Mouse (Mus musculus) frontal cortex, adult (tissue): ENCODE data around the gene Tnpo1.

Experiments used
- ATAC-seq: cut with Nextera tagmentation; 2 replicates; pipeline ENCODE4 v1.9.2; 2017; ENCODE audit warnings: mild to moderate bottlenecking, moderate library complexity, mixed read lengths; ENCODE audit not compliant: low TSS enrichment

The Tnpo1 gene

DNA sequence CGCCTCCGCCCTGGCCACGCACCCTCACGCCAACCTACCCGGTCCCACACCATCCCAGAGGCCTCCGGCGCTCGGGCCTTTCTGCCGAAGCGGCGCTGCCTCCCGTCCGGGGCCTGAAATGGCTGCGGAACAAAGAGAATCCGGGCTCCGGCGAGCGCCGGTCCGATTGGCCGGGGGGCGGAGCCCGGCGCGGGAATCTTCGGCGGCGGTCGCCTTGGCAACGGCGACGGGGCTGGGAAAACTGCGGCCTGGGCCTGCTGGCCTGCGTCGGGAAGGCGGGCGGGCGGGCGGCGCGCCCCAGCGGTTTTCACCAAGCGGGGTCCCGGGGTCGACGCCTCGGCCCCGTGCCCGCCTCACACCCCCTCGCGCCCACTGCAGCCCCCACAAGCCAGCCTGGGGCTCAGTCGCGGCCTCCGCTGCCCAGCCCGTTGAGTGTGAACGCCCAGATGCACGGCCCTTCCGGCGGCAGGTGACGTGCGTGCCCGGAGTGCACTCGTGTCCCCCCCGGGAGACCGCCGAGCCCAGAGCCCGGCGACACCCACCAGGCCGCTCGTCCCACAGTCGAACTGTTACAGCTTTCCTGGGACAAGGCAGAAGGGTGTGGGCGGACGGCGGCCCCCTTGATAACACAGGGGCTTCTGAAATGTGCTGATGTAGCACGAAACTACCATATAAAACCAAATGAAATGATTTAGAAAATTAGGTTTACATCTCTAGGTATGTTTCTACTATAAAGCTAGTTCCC, at the start of gene Tnpo1:
Gene Tnpo1 (minus strand): TSS at position 172 of the 745 bp plus-strand sequence.
- ATAC-seq = peak; percentile 94

DNA sequence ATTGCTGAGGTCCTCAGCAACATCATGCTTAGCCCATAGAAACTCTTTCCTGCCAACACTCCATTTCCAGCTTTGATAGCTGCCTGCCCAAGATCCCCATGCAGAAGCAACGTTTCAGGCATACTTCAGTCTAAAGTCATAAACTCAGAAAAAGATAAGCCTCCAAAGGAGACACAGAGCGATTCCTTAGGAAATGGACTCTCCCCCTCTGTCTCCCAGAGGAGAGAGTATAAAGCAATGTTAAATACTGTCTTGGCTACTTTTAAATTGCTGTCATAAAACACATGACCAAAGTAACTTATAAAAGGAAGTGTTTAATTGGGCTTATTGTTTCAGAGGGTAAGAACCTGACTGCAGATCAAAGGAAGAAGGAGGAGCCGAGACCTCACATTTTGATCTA, 45.9 kb upstream of the Tnpo1 start:
- ATAC-seq = no peak

DNA sequence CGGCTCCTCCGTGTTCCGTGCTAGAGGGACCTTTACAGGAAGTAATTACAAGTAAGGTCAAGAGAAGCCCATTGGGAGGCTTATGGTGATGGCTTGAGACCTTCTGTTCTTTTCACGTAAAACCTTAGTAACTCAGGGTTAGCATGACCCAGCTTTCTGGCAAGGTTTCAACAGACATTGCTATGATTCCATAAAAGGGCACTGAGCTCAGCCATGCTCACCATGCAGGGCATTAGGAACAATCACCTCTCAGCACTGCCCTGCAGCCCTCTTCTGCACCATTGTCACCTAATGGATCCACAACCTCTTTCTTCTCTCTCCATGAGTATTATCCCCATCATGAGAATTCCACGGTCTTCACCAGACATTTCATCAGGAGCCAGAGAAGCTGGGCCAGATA, 45.5 kb upstream of the Tnpo1 start:
- ATAC-seq = no peak

DNA sequence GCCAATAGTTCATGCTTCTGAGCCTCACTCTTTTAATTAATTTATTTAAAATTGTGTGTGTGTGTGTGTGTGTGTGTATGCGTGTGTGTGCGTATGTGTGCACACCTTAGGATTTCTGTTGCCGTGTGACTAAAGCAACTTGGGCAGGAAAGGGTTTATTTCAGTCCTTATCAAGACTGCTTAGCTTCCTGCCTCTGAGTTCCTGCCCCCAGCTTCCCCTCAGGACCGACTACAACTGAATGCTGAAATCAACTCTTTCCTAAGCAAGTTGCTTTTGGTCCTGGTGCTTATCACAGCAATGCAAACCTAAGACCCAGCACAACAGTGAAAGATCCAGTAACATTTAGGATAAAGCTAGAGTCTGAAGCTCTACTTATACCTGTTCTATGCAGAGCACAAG, 42.3 kb upstream of the Tnpo1 start:
- ATAC-seq = no peak

DNA sequence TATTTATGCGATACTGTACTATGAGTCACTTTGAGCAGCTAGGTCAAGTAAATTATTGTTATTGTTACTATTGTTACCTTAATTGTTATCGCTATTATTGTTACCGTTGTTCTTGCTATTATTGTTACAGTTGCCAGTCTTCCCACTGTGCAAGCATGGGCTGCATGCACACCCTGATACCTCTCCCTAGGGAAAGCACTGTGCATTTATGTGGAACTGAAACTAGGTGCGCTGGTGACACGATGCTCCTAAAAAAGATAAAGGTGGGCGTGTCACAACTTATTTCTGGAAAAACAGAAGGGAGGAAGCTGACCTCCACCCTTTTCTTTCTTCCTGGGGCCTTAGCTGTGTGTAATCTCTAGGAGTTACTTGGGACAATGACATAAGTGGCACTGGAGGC, 41.8 kb upstream of the Tnpo1 start:
- no peak for ATAC-seq

DNA sequence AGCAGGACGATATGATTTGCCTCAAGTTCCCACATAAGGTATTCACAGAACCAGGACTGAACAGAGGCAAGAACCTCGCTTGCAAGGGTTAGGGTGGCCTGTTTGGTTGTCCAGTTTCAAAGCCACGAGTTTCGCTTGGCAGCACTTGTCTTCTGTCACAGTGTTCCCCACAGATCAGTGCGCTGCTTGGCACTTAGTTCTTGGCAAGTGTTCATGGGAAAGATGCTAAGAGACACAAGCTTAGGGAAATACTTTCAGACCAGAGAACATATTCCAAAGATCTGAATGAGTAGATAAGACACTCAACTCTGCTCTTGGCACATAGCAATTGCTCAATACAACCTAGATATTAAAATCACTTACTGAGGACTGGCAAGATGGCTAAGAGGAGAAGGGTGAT, 40.4 kb upstream of the Tnpo1 start:
- no peak for ATAC-seq

DNA sequence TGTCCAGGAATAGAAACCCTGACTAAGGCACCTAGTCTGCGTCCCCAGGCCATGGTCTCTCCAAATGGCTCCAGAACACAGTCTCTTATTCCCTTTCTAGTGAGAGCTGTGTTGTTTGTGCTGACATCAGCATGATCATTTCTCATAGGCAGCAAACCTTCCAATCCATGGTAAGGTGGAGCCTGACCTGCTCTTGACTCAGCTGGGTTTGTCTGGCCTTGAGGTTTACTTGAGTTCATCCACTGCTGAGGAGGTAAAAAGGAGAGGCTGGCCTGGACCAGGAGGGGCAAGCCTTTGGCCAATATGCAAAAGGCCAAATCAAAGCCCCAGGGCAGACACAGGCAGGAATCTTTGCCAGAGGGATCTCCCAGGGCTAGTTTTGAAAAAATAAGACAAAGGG, 37.4 kb upstream of the Tnpo1 start:
- ATAC-seq = no peak

DNA sequence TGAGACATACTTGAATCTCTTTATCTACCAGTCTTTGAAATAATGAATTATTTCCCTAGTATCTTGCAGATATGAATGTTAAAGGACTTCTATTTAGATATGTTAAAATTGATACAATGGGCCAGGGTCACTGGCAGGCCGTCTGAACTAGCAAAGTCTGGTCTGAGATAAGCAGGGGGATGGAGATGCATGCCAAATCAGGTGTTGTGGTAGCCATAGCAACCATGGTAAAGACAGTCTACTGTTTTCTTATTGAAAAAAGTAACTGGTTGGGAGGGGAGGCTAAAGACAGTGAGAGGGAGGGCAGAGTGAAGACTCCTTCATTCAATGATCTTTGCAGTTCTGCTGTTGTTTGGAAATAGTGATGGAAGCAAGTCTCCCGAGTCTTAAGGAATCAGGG, 32.0 kb upstream of the Tnpo1 start:
- no peak for ATAC-seq

DNA sequence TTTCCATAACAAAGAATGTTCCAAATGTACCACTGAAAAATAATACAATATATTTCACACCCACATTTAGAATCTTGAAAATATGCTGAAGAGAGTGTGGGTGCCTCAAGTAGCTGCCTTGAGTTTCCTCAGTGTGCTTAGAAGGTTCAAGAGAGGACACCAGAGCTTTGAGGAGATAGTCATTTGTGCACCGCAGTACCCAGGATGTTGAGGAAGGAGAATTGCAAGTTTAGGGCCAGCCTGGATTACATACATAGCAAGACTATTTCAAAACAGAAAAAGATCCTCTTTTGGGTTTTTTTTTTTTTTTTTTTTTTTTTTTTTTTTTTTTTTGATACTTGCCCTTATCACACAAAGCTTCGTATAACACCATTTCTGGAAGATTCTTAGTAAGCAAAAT, 30.0 kb upstream of the Tnpo1 start:
- no peak for ATAC-seq

DNA sequence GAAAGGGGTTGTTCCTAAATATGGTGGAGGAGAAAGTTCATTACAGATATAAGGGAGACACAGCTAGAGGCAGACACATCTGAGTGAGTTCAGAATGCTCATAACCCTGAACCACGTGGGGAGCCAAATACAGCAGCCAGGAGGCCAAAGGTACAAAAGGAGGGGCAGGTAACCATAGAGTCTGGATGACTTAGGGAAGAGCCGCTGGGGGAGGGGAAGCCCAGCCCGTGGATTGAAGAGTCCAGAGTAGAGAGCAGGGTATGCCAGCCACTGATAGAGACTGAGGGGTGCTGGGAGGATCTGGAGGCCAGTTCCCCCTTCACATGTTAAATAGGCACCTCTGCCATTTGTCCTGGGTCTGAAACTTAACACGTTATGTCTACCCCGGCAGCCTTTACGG, 29.5 kb upstream of the Tnpo1 start:
- ATAC-seq = no peak

DNA sequence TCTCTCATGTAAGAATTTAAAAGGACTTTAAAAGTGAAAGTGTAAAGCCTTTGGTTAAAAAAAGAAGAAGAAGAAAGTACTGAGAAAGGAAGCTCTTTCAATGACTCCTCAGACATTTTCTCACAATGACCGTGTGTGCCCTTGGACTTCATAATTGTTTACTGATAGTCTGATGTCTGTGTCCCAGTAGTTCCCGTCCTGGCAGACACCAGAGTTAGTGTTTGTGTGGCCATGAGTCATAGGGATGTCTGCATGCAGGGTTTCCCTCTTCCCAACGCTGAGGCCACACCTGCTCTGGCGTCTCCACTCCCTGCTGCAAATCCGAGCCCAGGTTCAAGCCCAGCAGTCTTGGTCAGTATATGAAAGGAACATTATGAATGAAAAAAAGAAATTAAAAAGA, 29.0 kb upstream of the Tnpo1 start:
- ATAC-seq = no peak

DNA sequence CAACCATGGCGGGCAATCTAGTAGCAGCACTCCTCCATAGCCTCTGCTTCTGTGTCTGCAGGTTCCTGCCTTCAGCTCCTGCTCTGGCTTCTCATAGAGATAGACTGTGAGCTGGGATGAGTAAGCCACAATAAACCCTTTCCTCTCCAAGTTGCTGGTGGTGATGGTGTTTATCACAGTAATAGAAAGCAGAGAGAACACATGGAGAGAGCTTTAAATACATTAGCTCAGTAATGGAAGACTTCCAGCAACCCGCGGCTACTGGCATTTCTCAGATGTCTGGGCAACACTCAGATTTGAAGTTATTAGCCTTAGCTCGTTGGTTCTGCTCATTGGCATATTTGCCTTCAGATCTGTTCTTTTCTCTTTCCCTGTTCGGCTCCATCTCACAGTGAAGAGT, 27.6 kb upstream of the Tnpo1 start:
- peak; percentile 90 for ATAC-seq

DNA sequence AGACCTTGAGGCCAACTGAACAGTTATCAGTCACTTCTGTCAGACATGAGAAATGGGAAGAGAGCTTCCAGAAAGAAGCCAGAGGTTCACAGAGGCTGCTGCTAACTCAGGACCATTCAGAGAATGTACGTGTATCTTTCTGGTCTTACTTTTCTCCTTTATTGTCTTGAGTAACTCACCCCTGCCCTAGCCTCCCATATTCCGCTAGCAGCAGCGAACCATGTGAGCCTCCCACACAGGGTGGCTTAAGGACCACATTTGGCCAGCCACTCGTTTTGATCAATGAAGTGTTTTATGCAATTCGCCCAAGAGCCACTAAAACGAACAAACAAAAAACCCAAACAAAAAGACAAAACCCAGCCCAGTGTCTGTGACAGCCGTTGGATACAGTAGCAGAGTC, 25.8 kb upstream of the Tnpo1 start:
- ATAC-seq = no peak

DNA sequence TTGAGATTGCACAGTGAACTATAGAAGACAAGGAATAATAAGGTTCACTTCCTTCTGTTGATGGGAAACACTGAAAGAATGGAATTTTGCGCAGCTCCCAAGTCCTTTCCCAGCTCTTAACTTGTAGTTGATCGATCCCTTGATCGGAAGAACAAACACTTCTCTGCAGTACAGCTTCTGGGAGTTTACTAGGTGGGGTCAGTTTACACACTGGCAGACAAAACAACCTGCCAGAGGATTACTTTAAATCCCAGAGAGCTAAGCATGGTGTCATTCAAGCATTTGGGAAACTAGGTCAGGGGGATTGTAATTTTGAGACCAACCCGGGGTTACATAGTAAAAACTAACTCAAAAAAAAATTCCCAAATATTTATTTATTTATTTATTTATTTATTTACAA, 22.0 kb upstream of the Tnpo1 start:
- ATAC-seq = no peak

DNA sequence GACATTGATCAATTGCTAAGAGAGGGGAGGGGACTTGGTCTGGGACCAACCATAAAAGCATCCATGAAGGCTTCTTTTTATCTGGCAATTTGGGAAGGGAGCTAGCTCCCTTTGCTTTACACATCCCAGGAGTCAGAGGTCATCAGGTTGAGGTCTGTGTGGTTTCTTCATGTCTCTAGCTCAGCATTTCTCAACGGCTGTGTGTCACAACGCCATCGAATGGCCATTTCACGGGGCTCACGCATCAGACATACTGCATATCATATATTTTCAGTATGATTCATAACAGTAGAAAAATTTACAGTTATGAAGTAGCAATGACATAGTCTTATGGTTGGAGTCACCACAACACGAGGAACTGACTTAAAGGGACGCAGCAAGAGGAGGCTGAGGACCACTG, 20.2 kb upstream of the Tnpo1 start:
- no peak for ATAC-seq

DNA sequence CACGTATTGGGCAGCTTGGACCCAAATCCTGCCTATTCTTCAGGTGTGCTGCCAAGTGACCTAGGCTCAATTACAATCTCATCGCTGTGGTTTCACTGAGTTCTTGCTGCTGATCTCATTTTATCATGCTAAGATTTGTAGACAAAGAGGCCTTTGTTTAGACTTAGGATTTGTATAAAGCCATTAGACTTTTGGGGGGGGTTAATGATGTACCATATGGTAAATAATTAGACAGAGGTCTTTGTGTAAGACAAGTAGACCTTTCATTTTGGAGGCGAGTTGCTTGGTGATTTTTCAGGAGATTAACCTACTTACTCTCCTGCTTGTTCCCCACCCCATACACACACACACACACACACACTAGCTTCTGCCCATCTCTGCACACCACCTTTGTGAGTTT, 19.7 kb upstream of the Tnpo1 start:
- ATAC-seq = no peak

DNA sequence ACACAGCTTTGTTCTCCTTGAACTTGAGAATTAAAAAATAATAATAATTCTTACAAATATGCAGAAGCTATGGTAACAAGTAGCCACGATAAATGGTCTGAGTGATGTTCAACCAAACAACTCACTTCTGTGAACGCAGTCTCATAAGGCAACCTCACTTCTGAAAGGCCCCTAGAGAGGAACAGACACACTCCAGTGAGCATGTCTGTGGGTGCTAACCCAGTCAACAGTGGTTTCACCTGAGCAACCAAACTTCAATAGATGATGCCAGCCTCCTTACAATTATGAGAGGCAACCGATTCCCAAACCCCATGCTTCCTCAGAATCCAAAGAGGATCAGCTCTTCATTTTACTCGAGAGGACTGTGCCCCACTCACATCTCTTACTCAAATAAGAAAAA, 19.2 kb upstream of the Tnpo1 start:
- no peak for ATAC-seq

DNA sequence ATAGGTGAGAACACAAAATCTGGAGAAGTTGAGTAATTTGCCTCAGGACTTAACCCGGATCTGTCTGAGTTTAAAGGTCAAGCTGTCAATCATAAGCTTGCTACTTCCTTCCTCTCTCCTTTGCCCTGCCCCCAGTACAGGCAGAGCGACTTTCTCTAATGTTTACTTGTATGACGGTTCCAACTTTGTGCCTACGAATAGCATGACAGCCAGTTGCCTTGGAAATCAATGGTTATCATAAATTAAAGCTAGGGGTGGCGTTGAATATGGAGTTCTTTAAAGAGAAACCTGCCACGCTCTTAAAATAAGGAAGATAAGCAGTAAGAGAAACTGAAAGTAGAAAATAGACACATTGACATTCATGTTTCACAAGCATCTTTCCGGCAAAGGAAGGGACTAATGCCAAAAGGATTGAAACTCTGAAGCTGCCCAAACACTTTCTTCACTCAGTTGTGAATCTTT, 18.5 kb upstream of the Tnpo1 start:
- peak; percentile 55; the same call in 1 of the 2 replicates for ATAC-seq

DNA sequence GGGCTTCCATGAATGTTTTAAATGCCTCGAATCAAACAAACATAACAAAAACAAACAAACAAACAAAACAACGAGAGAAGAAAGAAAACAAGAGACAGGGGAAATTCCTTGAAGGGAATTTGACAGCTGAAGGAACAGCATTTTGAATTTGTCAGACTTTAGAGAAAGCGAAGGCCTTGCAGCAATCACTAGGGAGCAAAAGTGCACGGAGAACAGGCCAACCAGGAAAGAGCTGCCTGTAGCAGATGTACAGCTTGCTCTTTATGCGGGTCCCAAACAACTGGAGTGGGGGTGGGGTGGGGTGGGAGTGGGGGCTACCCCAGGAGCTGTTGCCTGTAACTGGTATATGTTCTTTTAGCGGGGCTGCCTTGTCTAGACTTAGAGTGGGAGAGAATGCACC, 16.2 kb upstream of the Tnpo1 start:
- ATAC-seq = no peak

DNA sequence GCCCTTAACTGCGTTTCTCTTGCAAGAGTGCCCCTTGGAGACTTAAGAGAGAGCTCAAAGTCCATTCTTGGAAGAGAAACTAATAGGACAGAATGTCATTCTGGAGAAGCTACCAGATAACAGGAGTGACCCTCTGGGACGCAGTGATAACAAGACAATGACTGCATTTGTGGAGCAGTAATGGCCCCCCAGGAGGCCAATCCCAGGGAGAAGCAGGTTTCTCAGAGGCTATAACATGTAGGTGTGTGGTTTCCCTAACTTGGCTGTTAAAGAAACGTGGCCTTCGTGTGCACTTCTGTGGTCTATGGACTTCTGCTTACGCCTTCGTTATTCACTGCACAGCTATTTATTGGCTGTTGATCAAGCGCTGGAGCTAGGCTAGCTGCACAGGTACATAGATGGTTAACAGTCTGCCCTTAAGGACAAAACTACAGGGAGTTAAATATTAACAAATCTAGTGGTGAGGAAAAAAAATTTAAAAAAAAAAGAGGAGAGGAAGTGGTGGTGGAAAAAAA, 15.7 kb upstream of the Tnpo1 start:
- no peak for ATAC-seq

DNA sequence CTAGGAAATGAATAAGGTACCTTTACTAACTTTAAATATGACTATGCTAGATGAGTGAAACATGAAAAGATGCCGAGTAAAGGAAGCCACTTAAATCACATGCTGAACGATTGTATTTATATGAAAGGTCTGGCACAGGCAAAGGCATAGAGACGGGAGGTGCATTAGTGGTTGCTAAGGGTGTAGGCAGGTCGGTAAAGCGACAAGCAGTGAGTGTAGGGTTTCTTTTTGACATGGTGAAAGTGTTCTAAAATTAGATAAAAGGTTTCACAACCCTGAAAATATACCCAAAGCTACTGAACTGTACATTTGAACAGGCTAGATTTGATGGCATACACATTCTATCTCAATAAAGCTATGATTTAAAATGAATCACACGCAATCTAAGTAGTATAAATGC, 10.9 kb upstream of the Tnpo1 start:
- ATAC-seq = no peak

DNA sequence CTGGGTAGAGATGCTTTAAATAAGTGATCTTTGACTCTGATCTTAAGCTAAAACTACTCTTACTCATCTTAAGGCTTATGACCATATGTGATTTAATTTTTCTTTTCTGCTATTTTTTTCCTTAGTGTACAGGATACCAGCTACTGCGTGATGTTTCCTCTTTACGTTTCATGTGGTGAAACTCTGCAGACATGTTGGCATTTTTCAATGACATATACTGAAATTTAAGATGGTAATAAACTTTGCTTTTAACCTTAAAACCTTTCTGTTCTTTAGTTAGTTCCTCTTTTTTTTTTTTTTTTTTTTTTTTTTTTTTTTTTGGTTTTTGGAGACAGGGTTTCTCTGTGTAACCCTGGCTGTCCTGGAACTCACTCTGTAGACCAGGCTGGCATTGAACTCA, 2.7 kb upstream of the Tnpo1 start:
- ATAC-seq = no peak

DNA sequence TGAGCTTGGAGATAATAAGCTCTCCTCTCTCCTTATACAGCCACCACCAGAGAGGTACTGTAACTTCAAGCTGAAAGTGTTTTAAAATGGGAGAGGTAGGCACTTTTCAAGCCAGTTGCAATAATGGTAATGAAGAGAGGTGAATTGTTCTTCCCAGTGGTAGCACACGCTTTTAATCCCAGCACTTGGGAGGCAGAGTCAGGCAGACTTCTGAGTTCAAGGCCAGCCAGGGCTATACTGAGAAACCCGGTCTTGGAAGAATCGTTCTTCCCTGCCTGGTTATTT, 716 bp upstream of the Tnpo1 start:
- ATAC-seq = peak; percentile 8; the same call in 1 of the 2 replicates

DNA sequence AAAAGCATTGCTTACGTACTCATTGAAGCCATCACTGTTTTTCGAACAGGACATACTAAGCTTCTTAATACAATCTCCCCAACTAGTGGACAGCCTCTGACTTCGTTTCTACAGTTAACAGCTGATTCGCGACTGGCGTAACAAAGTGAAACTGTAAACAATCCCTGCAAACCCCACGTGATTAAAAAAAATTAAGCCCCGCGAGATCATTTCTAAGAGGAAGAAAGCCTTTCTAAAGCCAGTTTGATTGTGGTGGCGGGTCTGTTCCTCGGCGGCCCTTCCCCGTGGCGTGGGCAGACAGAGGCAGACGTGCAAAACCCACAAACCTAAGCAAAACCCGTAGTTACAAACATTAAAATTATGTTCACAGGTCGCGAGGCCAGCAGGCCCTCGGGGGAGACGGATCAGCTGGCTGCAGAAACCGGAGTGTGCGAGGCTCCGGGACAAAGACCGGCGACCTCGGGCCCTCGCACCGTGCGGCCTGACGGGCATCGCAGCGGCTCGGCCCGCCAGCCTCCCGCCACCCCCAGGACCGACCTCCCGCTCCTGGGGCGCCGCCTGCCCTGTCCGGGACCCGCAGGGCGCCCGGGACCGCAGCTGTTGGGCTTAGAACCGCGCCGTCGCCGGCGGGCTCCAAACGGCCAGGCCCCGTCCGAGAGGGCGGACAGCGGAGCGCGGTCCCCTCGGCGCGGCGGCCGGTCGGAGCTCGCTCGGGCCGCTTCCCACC, 535 bp downstream of the Tnpo1 start:
- peak; percentile 35 for ATAC-seq
